Mouse (Mus musculus): ENCODE measurements at regions not wholly inside any gene's neighbourhood (a gene's known extent, or its start where the extent isn't known, plus 50 kb on each side); places are given as distances from the start of the nearest gene placed in this dataset.
"Not testable (repeated sequence)": the region's sequence is repeated elsewhere in the genome, so short reads cannot be mapped to it uniquely, and the experiment has no call there.

DNA sequence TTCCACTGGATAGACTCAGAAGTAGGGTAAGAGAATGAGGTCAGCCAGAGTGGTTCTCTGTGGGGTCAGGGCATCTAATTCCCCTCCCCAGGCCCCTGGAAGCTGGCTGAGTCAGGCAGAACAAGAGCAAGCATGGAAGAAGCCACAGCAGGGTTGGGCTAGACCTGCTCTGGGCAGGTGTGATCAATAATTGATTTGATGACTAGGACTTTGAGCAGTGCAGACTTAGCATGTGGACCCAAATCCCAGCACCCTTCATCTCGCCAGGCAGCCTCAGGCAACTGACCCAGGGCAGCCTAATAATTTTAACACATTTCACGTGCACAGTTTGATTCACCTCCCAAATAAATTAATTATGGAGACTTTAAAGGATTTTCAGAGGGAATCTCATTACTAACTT, 67.2 kb downstream of the Qdpr start:
- DNase-seq (ENCODE audit: low spot score in 2 of 2), result no peak

- DNase-seq (ENCODE audit: low spot score in 2 of 2), result no peak
Measured at GRCm38 (mm10) chr5:45378486-45378885, 71.5 kb downstream of the Qdpr start.

DNA sequence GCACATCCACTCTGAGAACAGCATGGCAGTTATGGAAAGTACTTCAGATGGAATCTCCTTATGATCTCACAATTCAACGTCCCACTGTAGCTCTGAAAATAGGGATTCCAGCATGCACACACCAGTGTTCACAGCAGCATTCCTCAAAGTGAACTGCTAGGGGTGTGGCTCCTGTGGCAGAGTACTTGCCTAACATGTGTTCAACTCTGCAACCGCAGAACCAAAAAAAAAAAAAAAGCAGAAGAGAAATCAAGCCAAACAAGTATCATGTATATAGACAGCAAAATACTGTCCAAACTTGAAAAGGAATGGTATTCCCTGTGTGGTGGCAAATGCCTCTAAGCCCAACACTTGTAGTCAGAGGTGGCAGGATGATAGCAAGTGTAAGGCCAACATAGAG, 77.0 kb downstream of the Qdpr start:
- no peak for DNase-seq (ENCODE audit: low spot score in 2 of 2)

GRCm38 (mm10) chr5:45368451-45368850, 81.6 kb downstream of the Qdpr start:
- no peak for DNase-seq (ENCODE audit: low spot score in 2 of 2)

- no peak for DNase-seq (ENCODE audit: low spot score in 2 of 2)
Measured at GRCm38 (mm10) chr5:45360189-45360588, 89.8 kb downstream of the Qdpr start.

DNA sequence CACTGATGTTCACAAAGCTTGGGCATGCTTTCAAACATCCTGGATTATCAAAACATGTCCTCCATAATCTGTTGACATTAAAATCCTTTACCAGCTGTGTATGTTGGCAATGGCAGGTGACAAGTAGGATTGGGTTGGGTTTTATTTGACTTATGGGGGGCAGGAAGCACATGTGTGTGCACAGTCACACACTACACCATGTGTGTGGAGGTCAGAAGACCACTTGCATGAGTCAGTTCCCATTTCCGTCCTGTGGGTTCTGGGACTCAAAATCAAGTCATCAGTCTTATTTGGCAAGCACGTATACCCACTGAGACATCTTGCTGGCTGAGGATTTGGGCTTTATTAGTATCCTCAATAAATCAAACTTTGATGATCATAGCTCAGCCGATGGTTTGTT, 109.6 kb downstream of the Qdpr start:
- no peak for DNase-seq (ENCODE audit: low spot score in 2 of 2)

DNA sequence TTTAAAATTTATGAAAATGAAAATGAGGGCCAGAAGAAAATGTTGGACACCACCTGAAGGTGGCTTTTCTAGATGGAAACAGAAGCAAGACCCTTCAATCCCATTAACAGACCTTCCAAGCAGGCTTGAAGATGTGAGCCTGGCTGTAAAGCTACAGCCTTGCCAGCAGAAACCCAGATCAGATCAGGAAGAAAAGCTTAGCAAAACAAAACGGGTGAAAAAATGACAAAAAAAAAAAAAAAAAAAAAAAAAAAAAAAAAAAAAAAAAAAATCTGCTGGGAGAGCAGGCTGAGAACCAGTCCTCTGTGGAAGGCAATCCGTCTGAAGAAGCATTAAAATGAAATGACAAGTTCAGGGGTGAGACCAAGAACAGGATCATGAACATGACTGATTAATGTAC, 113.2 kb downstream of the Qdpr start:
- no peak for DNase-seq (ENCODE audit: low spot score in 2 of 2)

GRCm38 (mm10) chr5:45324468-45324867, 125.6 kb downstream of the Qdpr start:
- not testable (repeated sequence) for DNase-seq (ENCODE audit: low spot score in 2 of 2)

GRCm38 (mm10) chr5:45323500-45323899, 126.5 kb downstream of the Qdpr start:
- no peak for DNase-seq (ENCODE audit: low spot score in 2 of 2)

- DNase-seq (ENCODE audit: low spot score in 2 of 2), result no peak
Measured at GRCm38 (mm10) chr5:45318026-45318425, 132.0 kb downstream of the Qdpr start.

GRCm38 (mm10) chr5:45301120-45301519, 148.9 kb downstream of the Qdpr start:
- no peak for DNase-seq (ENCODE audit: low spot score in 2 of 2)

GRCm38 (mm10) chr5:45298872-45299271, 151.2 kb downstream of the Qdpr start:
- DNase-seq (ENCODE audit: low spot score in 2 of 2), result no peak

GRCm38 (mm10) chr5:45295134-45295533, 154.9 kb downstream of the Qdpr start:
- DNase-seq (ENCODE audit: low spot score in 2 of 2), result no peak

DNA sequence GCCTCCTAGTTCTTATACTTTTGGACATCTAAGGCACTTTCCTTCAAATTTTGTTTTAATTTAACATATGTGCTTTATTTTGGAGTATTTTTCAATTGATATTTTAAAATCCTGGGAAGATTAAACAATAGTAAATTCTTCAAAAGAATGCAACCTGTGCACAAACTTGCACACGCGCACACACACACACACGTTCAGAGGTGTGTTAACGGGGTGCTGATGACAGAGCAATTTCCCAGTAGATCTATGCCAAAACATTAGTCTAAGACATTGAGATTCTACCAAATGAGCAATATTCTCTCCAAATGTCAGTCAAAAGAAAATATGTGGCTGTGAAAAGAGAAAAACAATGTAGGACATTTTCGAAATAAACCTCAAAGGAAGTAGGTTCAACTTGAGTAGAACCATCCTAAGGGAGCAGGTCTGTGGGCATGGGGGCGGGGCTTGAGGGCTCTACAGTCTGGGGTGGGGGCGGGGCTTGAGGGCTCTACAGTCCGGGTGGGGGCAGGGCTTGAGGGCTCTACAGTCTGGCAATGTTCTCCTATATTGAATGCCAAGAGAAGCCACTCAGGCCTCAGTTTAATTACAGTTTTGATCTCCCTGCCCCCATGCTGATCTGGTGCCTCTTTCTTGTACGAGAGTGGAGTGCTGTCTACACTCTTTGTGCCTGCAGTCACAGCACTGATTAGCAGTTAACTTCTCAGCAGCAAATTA, 157.0 kb downstream of the Qdpr start:
- no peak for DNase-seq (ENCODE audit: low spot score in 2 of 2)

- DNase-seq (ENCODE audit: low spot score in 2 of 2), result peak; percentile 5 to 36
Measured at GRCm38 (mm10) chr5:45292383-45292782, 157.7 kb downstream of the Qdpr start.

DNA sequence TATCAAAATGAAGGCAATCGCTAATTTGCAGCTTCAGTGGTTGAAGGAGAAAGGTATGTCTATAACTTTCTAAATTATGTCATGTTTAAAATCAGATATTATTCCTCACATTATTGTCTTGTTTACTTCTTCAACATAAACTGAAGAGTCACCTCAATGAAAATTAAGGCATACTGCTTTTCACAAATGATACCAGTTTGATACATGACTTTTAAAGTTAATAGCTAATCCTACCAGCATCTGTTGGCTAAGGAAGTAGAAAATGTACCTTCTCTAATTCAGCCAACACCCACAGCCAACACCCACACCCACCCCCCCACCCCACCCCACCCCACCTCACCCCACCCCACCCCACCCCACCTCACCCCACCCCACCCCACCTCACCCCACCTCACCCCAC, 158.3 kb downstream of the Qdpr start:
- DNase-seq (ENCODE audit: low spot score in 2 of 2), result no peak

GRCm38 (mm10) chr5:45291276-45291675, 158.8 kb downstream of the Qdpr start:
- no peak for DNase-seq (ENCODE audit: low spot score in 2 of 2)

DNA sequence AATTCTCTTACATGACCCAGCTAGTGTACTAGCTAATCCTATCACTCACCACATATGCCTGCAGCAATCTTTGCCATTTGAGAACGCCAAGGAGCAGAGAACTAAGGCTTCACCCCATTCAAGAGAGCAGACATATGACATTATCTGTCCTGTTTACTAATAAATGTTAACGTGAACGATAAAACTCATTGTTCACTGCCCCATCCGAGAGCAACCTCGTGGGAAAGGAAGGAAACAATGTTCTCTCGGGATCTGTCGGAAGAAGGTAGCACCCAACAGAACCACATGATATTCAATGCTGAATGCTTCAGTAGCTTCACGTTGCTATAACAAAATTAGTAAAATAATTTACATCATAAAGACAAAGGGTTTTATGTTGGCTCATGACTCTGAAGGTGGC, 163.6 kb downstream of the Qdpr start:
- no peak for DNase-seq (ENCODE audit: low spot score in 2 of 2)

DNA sequence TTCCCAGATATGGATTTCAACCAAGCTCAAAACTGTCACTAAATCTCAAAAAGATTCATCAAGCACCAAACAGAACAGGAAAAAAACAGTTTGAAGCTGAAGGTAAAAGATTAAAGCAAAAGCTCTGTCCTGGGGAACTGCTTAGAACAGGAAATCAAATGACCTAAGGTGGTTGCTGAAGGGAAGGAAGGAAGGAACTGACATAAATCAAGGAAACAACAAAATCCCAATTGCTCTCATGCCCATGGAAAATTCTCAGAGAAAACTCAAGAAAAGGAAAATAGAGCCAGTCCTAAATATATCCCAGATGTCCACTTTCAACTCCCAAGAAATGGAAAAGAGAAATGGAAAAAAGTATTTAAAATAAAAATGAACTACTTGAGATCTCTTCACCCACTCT, 165.4 kb downstream of the Qdpr start:
- no peak for DNase-seq (ENCODE audit: low spot score in 2 of 2)

DNA sequence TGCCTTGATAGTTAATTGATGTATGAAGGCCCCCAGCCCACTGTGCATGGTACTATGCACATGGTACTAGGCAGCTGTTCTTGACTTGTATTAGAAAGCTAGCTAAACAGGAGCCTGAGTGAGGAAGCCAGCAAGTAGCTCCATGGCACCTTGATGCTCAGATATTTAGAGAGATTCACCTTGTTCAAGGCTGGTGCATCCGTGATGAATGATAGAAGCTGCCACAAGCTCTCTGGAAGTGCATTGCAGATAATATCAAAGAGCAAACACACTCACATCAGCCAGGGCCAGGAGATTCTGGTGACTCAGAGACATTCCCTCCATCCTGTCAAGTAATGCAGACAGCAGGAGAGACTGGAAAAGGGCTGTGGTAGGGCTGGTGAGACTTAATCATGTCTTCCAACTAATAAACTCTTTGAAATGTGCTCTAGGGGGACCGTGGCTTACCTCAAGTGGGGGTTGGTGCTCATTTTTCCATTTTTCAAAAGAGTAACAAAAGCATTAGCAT, 166.1 kb downstream of the Qdpr start:
- no peak for DNase-seq (ENCODE audit: low spot score in 2 of 2)

GRCm38 (mm10) chr5:45282207-45282930, 167.7 kb downstream of the Qdpr start:
- DNase-seq (ENCODE audit: low spot score in 2 of 2), result no peak

GRCm38 (mm10) chr5:45278571-45278970, 171.5 kb downstream of the Qdpr start:
- peak; percentile 67 to 70 for DNase-seq (ENCODE audit: low spot score in 2 of 2)

DNA sequence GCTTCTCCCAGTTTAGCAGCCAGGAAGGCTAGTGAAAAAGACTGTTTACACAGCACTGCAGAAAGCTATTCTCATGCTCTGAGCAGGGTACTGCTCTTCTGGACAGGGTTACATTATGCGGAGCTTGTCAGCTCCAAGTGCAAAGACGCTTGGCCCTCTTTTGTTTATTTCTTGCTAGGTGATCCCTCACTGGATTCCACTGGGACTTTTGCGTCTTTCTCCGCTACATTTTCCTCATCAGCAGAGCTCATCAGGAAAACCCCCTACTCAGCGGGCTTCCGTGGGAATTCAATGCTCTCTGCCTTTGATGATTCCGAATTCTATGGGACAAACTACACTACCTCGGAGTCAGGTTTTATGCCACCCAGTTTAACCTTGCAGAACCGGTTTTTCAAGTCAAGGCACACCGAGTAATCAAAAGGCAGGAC, 172.0 kb downstream of the Qdpr start:
- peak; percentile 9 to 18 for DNase-seq (ENCODE audit: low spot score in 2 of 2)

Measured in urinary bladder, postnatal 36 days (tissue).